Mouse (Mus musculus) layer of hippocampus, adult 2 months (tissue): ENCODE data around the gene Vmn2r18. TPM values are rescaled to one million over a fixed set of nuclear protein-coding genes. Genes with fewer than 3 reads are reported as not detected.

Source experiments
- DNase-seq, 2 experiments: peaks; one replicate each; pipeline ENCODE4 v3.0.0; 2022; ENCODE audit warnings: low spot score in 2 of 2
- H3K27ac ChIP-seq: fragments of 200-600 bp; 2 replicates; pipeline ENCODE4 v1.8.1; 2022
- H3K4me3 ChIP-seq: fragments of 200-600 bp; 2 replicates; pipeline ENCODE4 v1.8.1; 2022; ENCODE audit warnings: mild to moderate bottlenecking
- CTCF ChIP-seq: fragments of 200-600 bp; conservative IDR thresholded peaks from 2 replicates; pipeline ENCODE4 v1.8.1; 2022; ENCODE audit warnings: antibody characterized with exemption, mild to moderate bottlenecking, moderate library complexity
- long read RNA-seq, 2 experiments: library from polyadenylated mRNA; stranded (forward); transcript quantifications; one replicate each; pipeline ENCODE4 v2.0.0; 2021; ENCODE audit warnings: borderline mapping rate in 2 of 2
- total RNA-seq, 2 experiments: library from RNA; stranded (reverse); gene quantifications; 2 replicates each; pipeline ENCODE4 v1.2.3; 2021

Vmn2r18 gene
- total RNA-seq = not detected
- long read RNA-seq, experiment 1 = 0 reads
- long read RNA-seq, experiment 2 = 0 reads

DNA sequence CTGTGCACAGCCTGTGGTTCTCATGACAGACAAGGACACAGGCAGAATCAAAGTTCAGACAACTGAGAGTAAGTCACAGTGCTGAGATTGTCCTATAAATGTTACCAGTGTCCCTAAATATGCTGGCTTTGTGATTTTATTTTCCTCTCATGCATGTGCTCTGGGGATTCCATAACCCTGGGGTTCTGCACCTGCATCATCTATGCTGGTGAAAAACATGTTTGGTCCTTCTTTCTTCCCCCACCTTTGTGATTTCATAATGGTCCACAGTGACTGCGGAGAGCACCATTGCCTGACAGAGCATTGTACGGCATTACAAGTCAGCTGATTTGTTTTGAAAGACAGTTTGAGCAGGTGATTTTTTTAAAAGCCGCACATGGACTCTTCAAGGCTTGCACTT is at the start of gene Vmn2r18:
Gene Vmn2r18, minus strand, starts transcription at position 101 of the 400 bp plus-strand sequence.
- no peak within 1 kb of the TSS for H3K27ac ChIP-seq
- no peak for TF ChIP-seq CTCF
- no peak within 1 kb of the TSS for H3K4me3 ChIP-seq
- no peak for DNase-seq

GRCm38 (mm10) chr5:151651411-151651784 is 45.6 kb upstream of the Vmn2r18 start:
- Histone ChIP-seq H3K4me3 (peak overlapping the region; percentile 73), H3K27ac (peak overlapping the region; percentile 54)
- TF ChIP-seq CTCF = no peak
- DNase-seq = no peak

DNA sequence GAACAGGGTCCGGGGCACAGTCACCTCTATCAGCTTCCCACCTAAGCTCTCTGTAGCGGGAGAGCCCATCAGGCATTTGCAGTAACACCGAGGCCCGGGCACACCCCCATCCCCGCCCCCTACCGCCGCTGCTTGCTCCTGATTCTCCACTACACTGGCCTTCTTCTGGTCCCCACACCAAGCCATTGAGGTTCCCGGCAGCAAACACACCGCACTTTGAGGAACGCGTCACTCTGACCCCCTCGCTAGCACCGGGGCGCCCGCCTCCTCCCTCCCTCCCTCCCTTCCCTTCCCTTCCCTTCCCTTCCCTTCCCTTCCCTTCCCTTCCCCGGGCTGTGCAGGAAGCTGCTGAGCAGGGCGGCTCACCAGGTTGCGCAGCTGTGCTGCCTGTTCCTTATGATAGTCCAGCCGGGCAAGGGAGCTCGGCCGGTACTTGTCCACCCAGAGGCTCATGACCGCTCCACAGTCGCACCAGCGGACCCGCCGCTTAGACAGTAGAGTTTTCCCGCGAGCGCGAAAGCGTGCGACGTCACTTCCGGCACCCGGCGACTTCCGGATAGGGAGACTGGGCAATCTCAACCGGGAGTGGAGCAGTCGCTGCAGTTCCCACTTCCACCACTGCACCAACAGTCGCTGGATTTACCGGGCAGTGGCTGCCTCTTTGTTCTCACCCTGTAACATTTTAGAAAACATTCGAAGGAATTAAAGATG is 45.0 kb upstream of the Vmn2r18 start, which contains the start of gene Rfc3:
Gene Rfc3, minus strand, starts transcription at position 543 of the 711 bp plus-strand sequence.
- Histone ChIP-seq H3K27ac (peak within 1 kb of the TSS; percentile 54), H3K4me3 (peak within 1 kb of the TSS; percentile 73)
- DNase-seq = peak; percentile 91 to 96
- TF ChIP-seq CTCF = peak; percentile 93

GRCm38 (mm10) chr5:151644845-151645244 is 39.0 kb upstream of the Vmn2r18 start:
- no peak for DNase-seq
- TF ChIP-seq CTCF = peak; percentile 70
- Histone ChIP-seq H3K4me3 (no peak overlapping the region), H3K27ac (no peak overlapping the region)

DNA sequence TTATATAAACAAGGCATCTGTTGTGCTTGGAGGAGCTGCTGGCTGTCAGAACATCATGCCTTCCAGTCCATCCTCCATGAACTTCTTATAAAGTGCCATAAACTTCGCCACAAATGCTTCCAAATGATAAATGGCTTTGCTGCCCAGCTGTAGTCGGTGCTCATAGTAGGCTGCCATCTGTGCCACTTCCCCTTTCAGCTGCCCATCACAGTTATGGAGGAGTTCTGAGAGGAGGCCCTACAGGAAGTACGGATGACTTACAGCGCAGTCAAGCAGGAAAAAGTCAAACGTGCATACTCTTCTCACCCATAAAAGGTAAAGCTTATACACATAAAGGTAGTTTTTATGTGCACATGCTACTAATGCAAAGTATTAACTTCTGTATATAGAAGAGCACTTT is 37.0 kb upstream of the Vmn2r18 start:
- TF ChIP-seq CTCF = no peak
- no peak overlapping the region for H3K4me3 ChIP-seq
- DNase-seq = no peak

GRCm38 (mm10) chr5:151642102-151642501 is 36.3 kb upstream of the Vmn2r18 start:
- H3K27ac ChIP-seq = no peak overlapping the region
- no peak for DNase-seq
- H3K4me3 ChIP-seq = no peak overlapping the region
- TF ChIP-seq CTCF = no peak

More for the DNA sequence above, 37.0 kb upstream of the Vmn2r18 start:
- H3K27ac ChIP-seq = no peak overlapping the region

GRCm38 (mm10) chr5:151601696-151602095 is 4.1 kb downstream of the Vmn2r18 start:
- Histone ChIP-seq H3K27ac (no peak overlapping the region), H3K4me3 (no peak overlapping the region)
- no peak for TF ChIP-seq CTCF
- DNase-seq = no peak

Other genes with a start within 250 kb of the Vmn2r18 start
- not detected for gene Gm42906, start 177.9 kb downstream of the Vmn2r18 start, total RNA-seq
- gene Rfc3, start 45.2 kb upstream of the Vmn2r18 start, total RNA-seq = 10 to 100 TPM in 1 of 2 experiments, 1 to 10 TPM in 1; 8.2 to 10.5 TPM